Mouse (Mus musculus): ENCODE results near the gene Pde4d. TPM values are rescaled to one million over a fixed set of nuclear protein-coding genes. Genes with fewer than 3 reads are reported as not detected.

Gene Pde4d
- polyA plus RNA-seq, 1 experiment, result 15.1 TPM

GRCm38 (mm10) chr13:109053242-109054018, 603.7 kb downstream of the Pde4d start:
- TF ChIP-seq MYOG (IDR thresholded peaks at IDR 0.05; ENCODE audit: control insufficient read depth, extremely low read depth, insufficient read length), result no peak
- no peak for TF ChIP-seq MYOD1 (IDR thresholded peaks at IDR 0.05; ENCODE audit: control insufficient read depth, insufficient read length, low read depth)
- TF ChIP-seq USF1 (IDR thresholded peaks at IDR 0.05; ENCODE audit: low read depth), result no peak
- TF ChIP-seq MAX (IDR thresholded peaks at IDR 0.05), result no peak
- TF ChIP-seq CTCF (IDR thresholded peaks at IDR 0.05; ENCODE audit: control insufficient read depth, insufficient read depth, insufficient read length), result no peak
- TF ChIP-seq FOSL1 (IDR thresholded peaks at IDR 0.05; ENCODE audit: insufficient read depth, low read length, poor library complexity, severe bottlenecking), result no peak
- no peak for TF ChIP-seq CEBPB (IDR thresholded peaks at IDR 0.05; ENCODE audit: low read depth)
- Histone ChIP-seq H3K4me3 (ENCODE audit: insufficient read depth, poor library complexity, severe bottlenecking) (no peak overlapping the region), H3K79me3 (ENCODE audit: low read depth) (no peaks in the 10 kb centered on the region), H3K79me2 (ENCODE audit: control insufficient read depth, insufficient read depth) (no peaks in the 10 kb centered on the region), H3ac (ENCODE audit: control insufficient read depth, insufficient read length, low read depth) (no peak overlapping the region), H3K36me3 (ENCODE audit: control insufficient read depth, insufficient read depth) (no peaks in the 10 kb centered on the region), H3K27me3 (ENCODE audit: control insufficient read depth, insufficient read depth, insufficient read length) (no peaks in the 10 kb centered on the region)

GRCm38 (mm10) chr13:109058045-109058444, 608.3 kb downstream of the Pde4d start:
- H3K27me3 ChIP-seq (ENCODE audit: control insufficient read depth, insufficient read depth, insufficient read length), result no peaks in the 10 kb centered on the region
- H3K79me3 ChIP-seq (ENCODE audit: low read depth), result no peaks in the 10 kb centered on the region
- TF ChIP-seq CTCF (IDR thresholded peaks at IDR 0.05; ENCODE audit: control insufficient read depth, insufficient read depth, insufficient read length), result no peak
- no peak for TF ChIP-seq MYOD1 (IDR thresholded peaks at IDR 0.05; ENCODE audit: control insufficient read depth, insufficient read length, low read depth)
- TF ChIP-seq MAX (IDR thresholded peaks at IDR 0.05), result no peak
- TF ChIP-seq CEBPB (IDR thresholded peaks at IDR 0.05; ENCODE audit: low read depth), result no peak
- no peak for TF ChIP-seq FOSL1 (IDR thresholded peaks at IDR 0.05; ENCODE audit: insufficient read depth, low read length, poor library complexity, severe bottlenecking)
- no peaks in the 10 kb centered on the region for H3K36me3 ChIP-seq (ENCODE audit: control insufficient read depth, insufficient read depth)
- no peaks in the 10 kb centered on the region for H3K79me2 ChIP-seq (ENCODE audit: control insufficient read depth, insufficient read depth)
- H3ac ChIP-seq (ENCODE audit: control insufficient read depth, insufficient read length, low read depth), result no peak overlapping the region
- no peak overlapping the region for H3K4me3 ChIP-seq (ENCODE audit: insufficient read depth, poor library complexity, severe bottlenecking)

DNA sequence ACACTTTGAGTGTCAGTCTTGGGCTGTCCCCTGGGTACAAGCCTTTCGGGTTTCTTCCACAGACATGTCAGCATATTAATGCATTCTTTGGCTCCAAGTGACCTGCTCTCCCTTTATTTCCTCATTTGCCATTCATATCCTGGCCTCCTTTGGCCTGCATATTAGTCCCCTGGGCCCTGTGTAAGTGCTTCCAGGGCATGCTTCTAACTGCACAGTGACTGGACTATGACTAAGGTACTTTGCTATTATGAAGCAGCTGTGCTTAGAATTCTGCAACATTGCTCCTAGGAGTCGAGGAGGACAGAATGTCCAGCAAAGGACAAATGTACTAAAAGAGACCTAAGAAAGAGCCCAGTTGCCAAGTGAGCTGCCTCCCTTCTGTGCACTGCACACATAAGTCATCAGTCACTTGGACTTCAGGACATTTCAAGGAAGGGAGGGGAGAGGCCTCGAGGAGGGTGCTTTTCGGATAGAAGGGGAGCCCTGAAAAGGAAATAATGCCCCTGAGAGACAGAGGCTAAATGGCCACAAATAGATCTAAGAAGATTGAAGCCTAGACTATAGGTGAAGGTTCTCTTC, 616.9 kb downstream of the Pde4d start:
- no peaks in the 10 kb centered on the region for H3K36me3 ChIP-seq (ENCODE audit: control insufficient read depth, insufficient read depth)
- H3K27me3 ChIP-seq (ENCODE audit: control insufficient read depth, insufficient read depth, insufficient read length), result no peaks in the 10 kb centered on the region
- H3K79me3 ChIP-seq (ENCODE audit: low read depth), result no peaks in the 10 kb centered on the region
- no peak for TF ChIP-seq FOSL1 (IDR thresholded peaks at IDR 0.05; ENCODE audit: insufficient read depth, low read length, poor library complexity, severe bottlenecking)
- no peak for TF ChIP-seq CEBPB (IDR thresholded peaks at IDR 0.05; ENCODE audit: low read depth)
- no peak for TF ChIP-seq MAX (IDR thresholded peaks at IDR 0.05)
- TF ChIP-seq USF1 (IDR thresholded peaks at IDR 0.05; ENCODE audit: low read depth), result no peak
- no peak for TF ChIP-seq MYOD1 (IDR thresholded peaks at IDR 0.05; ENCODE audit: control insufficient read depth, insufficient read length, low read depth)
- no peak for TF ChIP-seq CTCF (IDR thresholded peaks at IDR 0.05; ENCODE audit: control insufficient read depth, insufficient read depth, insufficient read length)
- no peak for TF ChIP-seq MYOG (IDR thresholded peaks at IDR 0.05; ENCODE audit: control insufficient read depth, extremely low read depth, insufficient read length)
- H3K4me3 ChIP-seq (ENCODE audit: insufficient read depth, poor library complexity, severe bottlenecking), result no peak overlapping the region
- no peak overlapping the region for H3ac ChIP-seq (ENCODE audit: control insufficient read depth, insufficient read length, low read depth)
- H3K79me2 ChIP-seq (ENCODE audit: control insufficient read depth, insufficient read depth), result no peaks in the 10 kb centered on the region

DNA sequence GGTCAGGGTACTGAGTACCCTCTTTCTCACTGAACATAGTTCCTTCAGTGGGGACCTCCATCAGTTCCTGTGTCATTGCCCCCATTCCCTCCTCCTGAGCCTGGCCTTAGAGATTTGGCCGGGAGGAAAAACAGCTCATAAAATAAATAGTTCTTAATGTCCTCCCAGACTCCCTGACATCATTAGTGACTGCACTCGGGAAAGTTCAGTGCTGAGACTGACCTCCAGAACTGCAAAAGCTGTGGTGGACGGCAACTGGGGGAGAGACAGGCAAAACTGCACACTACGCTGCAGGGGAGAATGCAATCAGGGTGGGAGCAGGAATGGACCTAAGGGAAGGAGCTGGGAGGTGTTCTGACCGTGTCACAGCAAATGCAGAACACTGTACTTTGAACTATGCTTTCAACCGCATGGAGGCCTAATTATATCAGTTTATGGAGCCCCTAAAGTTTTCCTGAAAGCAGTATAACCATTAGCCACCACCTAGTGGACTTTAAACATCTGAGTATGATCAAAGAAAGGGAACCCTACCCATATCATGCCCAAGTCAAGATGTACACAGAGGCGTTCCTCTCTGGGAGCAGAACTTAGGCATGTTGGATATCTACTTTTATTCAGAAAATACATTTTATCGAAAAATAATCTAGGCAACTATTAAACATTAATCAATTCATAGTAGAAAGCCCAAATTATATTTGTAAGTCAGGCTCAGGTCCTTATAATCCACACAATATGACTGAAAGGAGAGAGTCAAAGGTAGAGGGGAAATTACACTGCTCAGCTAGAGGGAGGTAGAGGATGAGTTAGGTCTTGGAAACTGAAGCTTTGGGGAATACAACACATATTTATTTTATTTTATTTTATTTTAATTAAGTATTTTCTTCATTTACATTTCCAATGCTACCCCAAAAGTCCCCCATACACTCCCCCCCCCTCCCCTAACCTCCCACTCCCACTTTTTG, 618.8 kb downstream of the Pde4d start:
- Histone ChIP-seq H3K79me2 (ENCODE audit: control insufficient read depth, insufficient read depth) (no peaks in the 10 kb centered on the region), H3K36me3 (ENCODE audit: control insufficient read depth, insufficient read depth) (no peaks in the 10 kb centered on the region), H3K79me3 (ENCODE audit: low read depth) (no peaks in the 10 kb centered on the region), H3K4me3 (ENCODE audit: insufficient read depth, poor library complexity, severe bottlenecking) (no peak overlapping the region), H3K27me3 (ENCODE audit: control insufficient read depth, insufficient read depth, insufficient read length) (no peaks in the 10 kb centered on the region), H3ac (ENCODE audit: control insufficient read depth, insufficient read length, low read depth) (no peak overlapping the region)
- TF ChIP-seq USF1 (IDR thresholded peaks at IDR 0.05; ENCODE audit: low read depth) (no peak), MYOD1 (IDR thresholded peaks at IDR 0.05; ENCODE audit: control insufficient read depth, insufficient read length, low read depth) (no peak), FOSL1 (IDR thresholded peaks at IDR 0.05; ENCODE audit: insufficient read depth, low read length, poor library complexity, severe bottlenecking) (no peak), MAX (IDR thresholded peaks at IDR 0.05) (no peak), MYOG (IDR thresholded peaks at IDR 0.05; ENCODE audit: control insufficient read depth, extremely low read depth, insufficient read length) (no peak), CTCF (IDR thresholded peaks at IDR 0.05; ENCODE audit: control insufficient read depth, insufficient read depth, insufficient read length) (no peak), CEBPB (IDR thresholded peaks at IDR 0.05; ENCODE audit: low read depth) (no peak)

DNA sequence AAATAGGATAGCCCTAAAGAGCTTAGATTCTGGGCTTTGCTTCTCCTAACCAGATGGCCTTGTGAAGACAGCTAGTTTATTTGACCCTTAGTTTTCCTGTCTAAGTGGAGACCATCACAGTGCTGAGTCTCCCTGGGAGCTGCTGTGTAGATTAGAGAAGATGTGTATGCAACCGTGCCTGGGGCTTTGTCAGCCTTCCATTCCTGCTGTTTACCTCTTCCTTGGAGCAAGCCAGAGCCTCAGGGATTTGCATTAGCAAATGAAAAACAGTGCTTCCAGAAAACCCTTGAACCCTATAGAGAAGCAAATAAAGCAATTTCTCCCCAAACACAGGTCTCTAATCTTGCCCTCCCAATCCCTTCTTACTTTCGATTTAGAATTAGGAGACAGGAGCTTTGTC, 623.6 kb downstream of the Pde4d start:
- H3K4me3 ChIP-seq (ENCODE audit: insufficient read depth, poor library complexity, severe bottlenecking), result no peak overlapping the region
- no peaks in the 10 kb centered on the region for H3K36me3 ChIP-seq (ENCODE audit: control insufficient read depth, insufficient read depth)
- TF ChIP-seq MYOG (IDR thresholded peaks at IDR 0.05; ENCODE audit: control insufficient read depth, extremely low read depth, insufficient read length) (no peak), MAX (IDR thresholded peaks at IDR 0.05) (no peak), MYOD1 (IDR thresholded peaks at IDR 0.05; ENCODE audit: control insufficient read depth, insufficient read length, low read depth) (no peak), CEBPB (IDR thresholded peaks at IDR 0.05; ENCODE audit: low read depth) (no peak), FOSL1 (IDR thresholded peaks at IDR 0.05; ENCODE audit: insufficient read depth, low read length, poor library complexity, severe bottlenecking) (no peak), USF1 (IDR thresholded peaks at IDR 0.05; ENCODE audit: low read depth) (no peak), CTCF (IDR thresholded peaks at IDR 0.05; ENCODE audit: control insufficient read depth, insufficient read depth, insufficient read length) (no peak)
- no peaks in the 10 kb centered on the region for H3K79me3 ChIP-seq (ENCODE audit: low read depth)
- no peak overlapping the region for H3ac ChIP-seq (ENCODE audit: control insufficient read depth, insufficient read length, low read depth)
- no peaks in the 10 kb centered on the region for H3K27me3 ChIP-seq (ENCODE audit: control insufficient read depth, insufficient read depth, insufficient read length)
- H3K79me2 ChIP-seq (ENCODE audit: control insufficient read depth, insufficient read depth), result no peaks in the 10 kb centered on the region
